Mouse (Mus musculus): ENCODE results near the gene D930048N14Rik. TPM values are rescaled to one million over a fixed set of nuclear protein-coding genes. Genes with fewer than 3 reads are reported as not detected.
"Not testable (repeated sequence)": the region's sequence is repeated elsewhere in the genome, so short reads cannot be mapped to it uniquely, and the experiment has no call there.

Gene D930048N14Rik
- total RNA-seq, 2 experiments from 2014 or later, result 1.2 to 1.3 TPM

DNA sequence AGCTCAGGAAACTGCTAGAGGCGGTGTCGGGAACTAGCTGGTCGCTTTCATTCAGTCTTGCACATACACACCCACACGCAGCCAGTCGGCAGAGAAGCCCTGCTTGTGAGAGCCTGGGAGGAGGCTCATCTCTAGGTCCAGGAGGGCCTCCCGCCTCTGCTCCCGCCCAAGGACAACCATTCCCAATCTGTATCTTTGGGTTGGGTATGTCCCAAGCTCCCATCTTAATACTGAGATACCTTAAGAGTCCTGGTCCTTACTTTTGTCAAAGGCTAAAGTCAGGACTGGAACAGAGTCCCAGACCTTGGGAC lies 910 bp upstream of the D930048N14Rik start:
- no peak for DNase-seq (ENCODE audit: extremely low spot score in 1 of 2, low spot score in 1 of 2)

DNA sequence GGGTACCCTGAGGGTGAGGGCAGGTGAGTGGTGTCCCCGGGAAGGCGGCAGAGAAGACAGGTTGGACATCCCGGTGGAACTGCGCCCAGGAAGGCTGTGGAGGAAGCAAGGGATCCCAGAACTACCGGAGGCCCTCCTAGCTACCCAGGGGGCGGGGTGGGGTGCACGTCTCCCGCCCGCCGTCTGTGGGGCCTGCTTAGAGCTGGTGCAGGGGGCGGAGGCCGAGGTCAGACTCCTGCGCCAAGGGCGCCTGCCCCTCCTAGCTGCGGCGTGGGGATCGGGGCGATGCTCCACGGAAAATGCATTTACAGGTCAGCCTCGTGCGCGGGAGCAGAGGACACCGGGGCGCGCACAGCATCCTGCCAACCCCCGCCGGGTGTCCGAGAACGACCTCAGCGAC lies 493 bp upstream of the D930048N14Rik start:
- DNase-seq (ENCODE audit: extremely low spot score in 1 of 2, low spot score in 1 of 2), result no peak

DNA sequence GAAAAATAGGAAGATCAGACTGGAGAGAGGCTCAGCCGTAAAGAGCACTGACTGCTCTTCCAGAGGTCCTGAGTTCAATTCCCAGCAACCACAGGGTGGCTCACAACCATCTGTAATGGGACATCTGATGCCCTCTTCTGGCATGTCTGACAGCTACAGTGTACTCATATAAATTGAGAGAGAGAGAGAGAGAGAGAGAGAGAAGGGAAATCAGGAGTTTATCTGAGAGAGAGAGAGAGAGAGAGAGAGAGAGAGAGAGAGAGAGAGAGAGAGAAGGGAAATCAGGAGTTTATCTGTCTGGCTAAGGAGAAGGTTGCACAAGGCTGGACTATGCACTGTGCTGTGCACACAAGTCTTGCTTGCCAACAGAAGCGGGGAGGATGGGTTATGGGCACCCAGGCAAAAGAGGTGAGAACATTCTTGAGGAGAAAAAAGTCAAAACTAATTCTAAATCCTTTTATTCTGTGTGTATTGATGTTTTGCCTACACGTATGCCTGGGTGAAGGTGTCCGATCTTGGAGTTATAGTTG lies 2.2 kb downstream of the D930048N14Rik start:
- no peak for DNase-seq (ENCODE audit: extremely low spot score in 1 of 2, low spot score in 1 of 2)

DNA sequence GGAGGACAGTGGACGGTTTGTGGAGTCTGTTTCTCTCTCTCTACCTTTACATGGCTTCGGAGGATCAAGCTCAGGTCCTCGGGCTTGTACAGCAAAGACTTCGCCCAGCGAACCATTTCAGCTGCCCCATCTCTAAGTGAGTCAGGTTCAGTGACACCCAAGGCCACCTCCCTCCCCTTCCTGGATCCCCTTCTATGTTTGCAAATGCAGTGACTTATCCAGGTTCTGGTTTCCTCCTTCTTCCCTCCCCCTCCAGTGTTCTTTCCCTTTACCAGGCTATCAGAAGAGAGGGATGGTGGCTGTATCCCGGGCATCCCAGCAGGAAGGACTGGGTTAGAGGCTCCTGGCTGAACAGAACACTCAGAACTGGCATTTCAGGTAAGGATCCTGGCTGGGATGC lies 3.0 kb downstream of the D930048N14Rik start:
- no peak for DNase-seq (ENCODE audit: extremely low spot score in 1 of 2, low spot score in 1 of 2)

DNA sequence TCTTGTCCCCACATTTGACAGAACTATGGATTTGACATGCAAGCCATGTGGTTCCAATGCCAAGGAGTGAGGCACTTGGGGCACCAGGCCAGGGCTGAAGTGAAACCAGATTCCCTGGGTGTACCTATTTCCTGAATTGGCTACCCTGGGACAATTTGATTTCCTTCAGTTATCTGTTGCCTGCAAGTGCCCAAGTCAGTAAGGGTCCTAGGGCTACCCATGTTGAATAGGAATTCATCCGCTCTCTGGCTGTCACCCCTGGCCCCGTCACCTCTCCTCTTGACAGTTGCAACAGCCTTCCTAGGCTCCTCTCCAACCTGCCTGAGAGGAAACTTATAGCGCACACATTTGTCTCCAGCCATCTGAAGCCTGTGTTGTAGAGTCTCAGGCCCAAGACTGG lies 4.1 kb downstream of the D930048N14Rik start:
- no peak for DNase-seq (ENCODE audit: extremely low spot score in 1 of 2, low spot score in 1 of 2)

DNA sequence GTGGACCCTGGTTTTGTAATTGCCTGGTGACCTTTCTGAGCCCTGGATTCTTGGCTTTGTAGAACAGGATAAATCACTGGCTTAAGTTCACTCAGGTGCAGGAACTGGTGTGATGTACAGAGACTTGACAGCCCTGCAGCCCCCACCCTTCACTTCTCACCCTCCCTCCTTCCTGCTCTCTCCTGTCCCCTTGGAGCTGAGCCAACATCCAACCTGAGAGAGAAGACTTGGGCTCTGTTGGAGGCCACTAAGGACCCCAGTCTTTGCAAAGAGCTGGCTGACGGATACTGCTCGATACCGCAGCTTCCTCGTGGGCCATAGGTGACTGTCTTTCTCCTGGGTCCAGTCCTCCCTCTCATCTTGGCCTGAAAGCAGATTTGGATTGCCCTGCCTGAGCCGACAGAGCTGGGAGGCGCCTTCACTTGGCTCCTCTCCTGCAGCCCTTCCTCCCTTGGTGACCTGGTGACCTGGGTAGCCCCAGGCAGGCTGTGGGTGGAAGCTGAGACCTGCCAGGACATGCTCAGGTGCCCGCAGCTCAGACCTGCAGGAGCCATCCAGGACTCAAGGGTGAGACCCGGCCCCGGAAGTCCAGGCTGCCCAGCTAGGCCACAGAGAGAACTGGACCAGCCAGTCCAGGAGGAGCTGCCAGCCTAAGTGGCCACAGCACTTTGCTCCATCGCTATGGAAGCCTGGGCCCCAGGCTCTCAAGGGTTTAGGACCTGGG lies 6.2 kb downstream of the D930048N14Rik start:
- DNase-seq (ENCODE audit: extremely low spot score in 1 of 2, low spot score in 1 of 2), result no peak

DNA sequence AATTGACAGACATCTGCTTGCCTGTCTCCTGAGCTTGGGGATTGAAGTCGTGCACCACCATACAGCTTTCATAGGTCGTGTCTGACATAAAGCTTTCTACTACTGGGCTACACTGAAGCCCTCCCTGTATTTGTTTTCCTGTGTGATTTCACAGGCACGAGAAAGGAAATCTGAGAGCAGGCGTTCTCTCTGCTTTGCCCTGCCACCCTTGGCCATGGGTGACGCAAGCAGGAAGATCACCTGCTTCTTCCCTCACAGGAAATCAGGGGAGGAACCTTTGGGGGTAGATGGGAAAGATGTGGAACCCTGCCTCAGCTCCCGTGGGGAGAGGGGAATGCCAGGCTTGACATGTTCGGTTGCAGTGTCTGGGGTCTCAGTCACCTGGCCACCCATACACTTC lies 7.5 kb downstream of the D930048N14Rik start:
- no peak for DNase-seq (ENCODE audit: extremely low spot score in 1 of 2, low spot score in 1 of 2)

DNA sequence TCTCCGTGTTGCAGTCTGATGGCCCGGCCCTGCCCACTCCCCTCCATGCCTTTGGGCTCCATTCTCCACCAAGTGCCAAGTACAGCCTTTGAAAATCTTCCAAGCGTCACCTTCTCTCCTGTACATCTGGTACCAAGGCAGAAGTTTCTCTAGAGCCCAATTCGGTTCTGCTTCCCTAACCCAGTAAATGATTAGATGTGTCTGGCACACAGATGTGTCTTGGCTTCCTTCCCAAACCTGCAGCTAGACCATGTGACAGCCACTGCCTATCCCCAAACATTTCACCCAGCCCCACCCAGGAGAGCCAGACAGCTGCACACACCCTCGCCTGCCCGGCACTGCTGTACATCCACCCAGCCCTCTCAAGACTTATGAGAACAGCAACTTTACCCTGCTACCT lies 8.0 kb downstream of the D930048N14Rik start:
- DNase-seq (ENCODE audit: extremely low spot score in 1 of 2, low spot score in 1 of 2), result no peak

DNA sequence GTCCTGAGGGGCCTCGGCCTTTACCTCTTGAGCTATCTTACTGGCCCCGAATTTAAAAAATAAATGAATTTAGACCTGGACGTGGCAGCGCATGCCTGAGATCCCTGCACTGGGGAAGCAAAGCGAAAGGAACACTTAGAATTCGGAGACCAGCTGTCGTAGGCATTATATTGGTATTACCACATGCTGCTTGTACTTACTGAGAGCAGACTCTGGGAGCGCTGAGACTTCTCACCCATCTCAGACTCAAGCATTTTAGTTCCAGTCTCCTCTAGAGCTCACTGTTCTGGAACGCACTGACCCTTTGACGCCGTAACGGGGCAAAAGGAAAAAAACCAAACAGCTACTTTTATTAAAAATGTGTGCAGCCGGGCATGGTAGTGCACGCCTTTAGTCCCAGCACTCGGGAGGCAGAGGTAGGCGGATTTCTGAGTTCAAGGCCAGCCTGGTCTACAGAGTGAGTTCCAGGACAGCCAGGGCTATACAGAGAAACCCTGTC lies 11.2 kb downstream of the D930048N14Rik start:
- DNase-seq (ENCODE audit: extremely low spot score in 1 of 2, low spot score in 1 of 2), result no peak

DNA sequence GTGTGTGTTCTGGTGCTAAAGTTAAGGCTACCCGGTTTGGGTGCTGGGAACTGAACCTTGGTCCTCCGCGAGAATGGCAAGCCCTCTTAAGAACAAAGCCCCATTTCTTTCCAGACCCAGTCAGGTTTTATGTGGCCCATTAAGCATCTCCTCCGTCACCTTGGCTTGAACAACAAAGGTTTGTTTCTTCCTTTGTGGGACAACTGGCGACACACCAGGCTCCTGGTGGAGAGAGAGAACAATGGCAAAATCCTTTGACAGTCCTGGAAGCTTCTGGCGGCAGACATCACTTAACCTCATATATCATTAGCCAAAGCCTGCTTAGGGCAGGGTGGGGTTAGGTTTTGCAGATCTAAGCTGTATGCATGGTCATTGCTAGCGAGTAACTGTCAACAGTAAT lies 11.9 kb downstream of the D930048N14Rik start:
- no peak for DNase-seq (ENCODE audit: extremely low spot score in 1 of 2, low spot score in 1 of 2)

DNA sequence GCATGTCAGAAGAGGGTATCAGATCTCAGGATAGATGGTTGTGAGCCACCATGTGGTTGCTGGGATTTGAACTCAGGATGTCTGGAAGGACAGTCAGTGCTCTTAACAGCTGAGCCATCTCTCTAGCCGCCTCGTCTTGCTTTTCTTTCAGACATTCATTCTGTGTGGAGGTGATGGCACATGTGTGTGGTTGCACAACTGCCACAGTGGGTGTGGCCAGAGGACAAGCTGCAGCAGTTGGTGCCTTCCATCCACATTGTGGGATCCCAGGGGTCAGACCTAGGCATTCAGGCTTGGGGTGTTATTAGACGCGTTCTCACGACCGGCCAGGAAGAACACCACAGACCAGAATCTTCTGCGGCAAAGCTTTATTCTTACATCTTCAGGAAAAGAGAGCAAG lies 14.0 kb downstream of the D930048N14Rik start:
- DNase-seq (ENCODE audit: extremely low spot score in 1 of 2, low spot score in 1 of 2), result not testable (repeated sequence)

DNA sequence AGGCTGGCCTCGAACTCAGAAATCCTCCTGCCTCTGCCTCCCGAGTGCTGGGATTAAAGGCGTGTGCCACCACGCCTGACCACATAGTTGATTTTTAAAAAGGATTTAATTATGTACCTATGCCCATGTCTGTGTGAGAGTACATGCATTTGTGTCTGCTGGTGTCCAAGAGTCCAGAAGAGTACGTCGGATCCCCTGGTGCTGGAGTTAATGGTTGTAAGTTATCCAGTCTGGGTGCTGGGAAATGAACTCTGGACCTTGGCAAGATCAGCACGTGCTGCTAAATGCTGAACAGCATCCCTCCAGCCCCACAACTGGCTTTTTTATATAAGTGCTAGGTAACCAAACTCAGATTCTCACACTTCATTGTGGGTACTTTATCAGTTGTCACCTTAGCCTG lies 20.1 kb downstream of the D930048N14Rik start:
- no peak for DNase-seq (ENCODE audit: extremely low spot score in 1 of 2, low spot score in 1 of 2)

DNA sequence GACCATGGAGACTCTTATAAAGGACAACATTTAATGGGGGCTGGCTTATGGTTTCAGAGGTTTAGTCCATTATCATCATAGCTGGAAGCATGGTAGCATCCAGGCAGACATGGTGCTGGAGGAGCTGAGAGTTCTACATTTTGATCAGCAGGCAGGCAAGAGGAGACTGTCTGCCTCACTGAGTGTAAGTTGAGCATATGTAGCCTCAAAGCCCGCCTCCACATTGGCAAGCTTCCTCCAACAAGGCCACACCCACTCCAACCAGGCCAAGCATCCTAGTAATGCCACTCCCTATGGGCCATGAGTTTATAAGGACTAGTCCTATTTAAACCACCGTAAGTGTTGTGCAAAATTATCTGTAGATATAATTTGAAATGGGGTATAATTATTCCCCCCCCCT lies 20.6 kb downstream of the D930048N14Rik start:
- DNase-seq (ENCODE audit: extremely low spot score in 1 of 2, low spot score in 1 of 2), result no peak

DNA sequence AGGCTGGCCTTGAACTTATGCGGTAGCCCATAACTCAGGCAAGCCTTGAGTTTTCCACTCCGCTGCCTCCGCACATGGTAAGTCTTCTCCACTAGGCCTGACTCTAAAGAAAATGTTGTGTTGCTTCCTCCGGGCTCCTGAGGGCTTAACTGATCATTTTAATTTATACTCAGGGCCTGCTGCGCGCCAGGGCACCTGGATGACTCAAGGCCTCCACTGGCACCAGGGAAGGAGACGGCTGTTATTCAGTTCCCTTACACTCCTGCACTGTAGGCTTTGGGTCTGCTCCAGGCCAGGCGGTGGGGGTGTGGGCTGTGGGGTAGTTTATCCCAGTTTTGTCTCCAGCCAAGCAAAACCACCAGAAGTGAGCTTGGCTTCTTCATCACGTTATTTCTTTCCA lies 22.5 kb downstream of the D930048N14Rik start:
- DNase-seq (ENCODE audit: extremely low spot score in 1 of 2, low spot score in 1 of 2), result no peak

DNA sequence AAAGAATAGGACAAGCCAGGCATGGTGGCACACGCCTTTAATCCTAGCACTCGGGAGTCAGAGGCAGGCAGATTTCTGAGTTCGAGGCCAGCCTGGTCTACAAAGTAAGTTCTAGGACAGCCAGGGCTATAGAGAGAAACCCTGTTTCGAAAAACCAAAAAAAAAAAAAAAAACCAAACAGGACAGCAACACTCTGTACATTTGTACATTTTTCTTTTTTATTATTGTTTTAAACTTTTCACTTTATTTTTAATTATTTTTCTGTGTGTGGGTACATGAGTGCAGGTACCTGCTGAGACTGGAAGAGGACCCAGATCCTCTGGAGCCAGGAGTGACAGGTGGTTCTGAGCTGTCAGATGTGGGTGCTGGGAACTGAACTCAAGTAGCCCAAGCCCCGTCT lies 24.6 kb downstream of the D930048N14Rik start:
- no peak for DNase-seq (ENCODE audit: extremely low spot score in 1 of 2, low spot score in 1 of 2)

DNA sequence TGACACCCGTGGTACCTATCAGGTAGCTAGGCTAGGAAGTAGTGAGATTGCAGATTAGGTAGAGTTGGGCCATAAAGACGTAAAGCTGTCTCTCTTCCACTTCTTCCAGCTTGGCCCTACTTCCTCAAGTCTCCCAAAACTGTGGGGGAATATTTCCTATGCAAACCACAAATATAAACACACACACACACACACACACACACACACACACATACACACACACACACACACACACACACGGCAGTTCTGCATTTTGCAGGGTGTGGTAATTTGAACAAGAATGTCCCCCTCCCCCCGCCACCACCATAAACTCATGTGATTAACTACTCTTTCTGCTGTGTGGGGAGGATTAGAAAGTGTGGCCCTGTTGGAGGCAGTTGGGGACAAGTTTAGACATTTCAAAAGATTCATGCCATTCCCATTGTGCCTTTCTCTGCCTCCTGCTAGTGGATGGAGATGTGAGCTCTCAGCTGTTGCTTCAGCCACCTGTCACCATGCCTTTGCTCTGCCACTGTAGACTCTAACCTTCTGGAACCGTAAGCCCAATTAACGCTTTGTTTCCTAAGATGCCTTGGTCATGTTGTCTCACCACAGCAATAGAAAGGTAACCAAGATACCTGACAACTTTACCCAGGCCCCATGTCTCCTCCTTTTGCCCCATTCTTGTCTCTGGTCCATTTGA lies 27.1 kb downstream of the D930048N14Rik start:
- DNase-seq (ENCODE audit: extremely low spot score in 1 of 2, low spot score in 1 of 2), result no peak

DNA sequence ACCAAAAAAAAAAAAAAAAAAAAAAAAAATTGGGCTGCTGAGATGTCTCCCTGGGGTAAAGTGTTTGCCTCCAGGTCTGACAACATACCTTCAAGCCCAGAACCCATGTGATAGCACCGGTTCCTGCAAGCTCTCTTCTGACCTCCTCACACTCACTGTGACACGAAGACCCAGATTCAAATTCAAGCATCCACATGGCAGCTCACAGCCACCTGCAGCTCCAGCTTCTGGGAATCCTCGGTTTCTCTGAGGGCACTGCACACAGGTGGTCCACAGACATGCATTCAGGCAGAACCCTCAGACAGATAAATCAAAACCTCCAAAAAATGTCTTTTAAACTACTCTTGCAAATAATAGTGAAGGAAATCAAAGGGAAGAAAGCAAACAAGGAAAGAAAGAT lies 28.7 kb downstream of the D930048N14Rik start:
- DNase-seq (ENCODE audit: extremely low spot score in 1 of 2, low spot score in 1 of 2), result no peak

DNA sequence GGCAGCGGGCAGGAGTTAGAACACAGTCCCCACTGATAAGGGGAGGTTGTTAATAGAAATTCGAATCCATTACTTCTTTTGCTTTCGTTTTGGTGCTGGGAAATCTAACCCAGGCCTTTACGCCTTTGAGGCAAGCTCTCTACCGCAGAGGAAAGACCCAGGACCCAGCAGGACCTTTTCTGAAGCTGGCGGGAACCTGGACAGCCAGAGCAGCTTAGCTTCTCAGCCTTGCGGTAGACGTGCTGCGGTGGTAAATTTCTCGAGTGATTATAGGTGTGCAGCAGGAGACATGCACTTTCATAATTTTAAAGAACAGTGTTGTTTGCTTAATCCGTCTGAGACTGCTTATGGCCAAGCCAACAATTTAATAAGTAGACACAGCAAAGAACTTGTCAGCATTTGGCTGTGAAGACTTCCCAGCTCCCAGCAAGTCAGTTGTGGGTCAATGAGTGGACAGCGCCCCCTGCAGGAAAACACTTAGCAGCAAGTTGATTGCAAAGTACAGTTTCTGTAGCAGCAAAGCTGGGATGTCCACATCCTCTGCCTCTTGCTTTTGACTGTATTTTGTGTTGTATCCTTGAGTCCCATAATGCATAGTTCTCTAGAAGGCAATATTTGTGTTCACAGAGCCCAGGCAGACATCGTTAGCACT lies 30.7 kb downstream of the D930048N14Rik start:
- DNase-seq (ENCODE audit: extremely low spot score in 1 of 2, low spot score in 1 of 2), result peak; percentile 77 to 98

DNA sequence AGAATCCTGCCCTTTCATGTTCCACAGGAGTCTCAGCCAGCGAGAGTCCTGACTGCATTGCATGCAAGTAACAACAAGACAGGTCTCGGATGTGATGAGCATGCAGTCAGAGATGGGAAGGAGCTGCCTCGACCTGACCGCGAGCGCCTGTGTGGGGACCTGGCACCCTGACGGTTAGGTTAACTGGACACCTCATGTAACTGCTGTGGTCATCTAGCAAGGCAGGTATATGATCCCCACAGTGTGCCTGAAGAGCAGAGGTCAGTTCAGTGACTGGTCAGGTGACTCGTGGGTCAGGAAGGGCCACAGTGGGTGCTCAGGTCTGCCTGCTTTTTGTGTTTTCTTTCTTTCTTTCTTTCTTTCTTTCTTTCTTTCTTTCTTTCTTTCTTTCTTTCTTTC lies 31.2 kb downstream of the D930048N14Rik start:
- no peak for DNase-seq (ENCODE audit: extremely low spot score in 1 of 2, low spot score in 1 of 2)

DNA sequence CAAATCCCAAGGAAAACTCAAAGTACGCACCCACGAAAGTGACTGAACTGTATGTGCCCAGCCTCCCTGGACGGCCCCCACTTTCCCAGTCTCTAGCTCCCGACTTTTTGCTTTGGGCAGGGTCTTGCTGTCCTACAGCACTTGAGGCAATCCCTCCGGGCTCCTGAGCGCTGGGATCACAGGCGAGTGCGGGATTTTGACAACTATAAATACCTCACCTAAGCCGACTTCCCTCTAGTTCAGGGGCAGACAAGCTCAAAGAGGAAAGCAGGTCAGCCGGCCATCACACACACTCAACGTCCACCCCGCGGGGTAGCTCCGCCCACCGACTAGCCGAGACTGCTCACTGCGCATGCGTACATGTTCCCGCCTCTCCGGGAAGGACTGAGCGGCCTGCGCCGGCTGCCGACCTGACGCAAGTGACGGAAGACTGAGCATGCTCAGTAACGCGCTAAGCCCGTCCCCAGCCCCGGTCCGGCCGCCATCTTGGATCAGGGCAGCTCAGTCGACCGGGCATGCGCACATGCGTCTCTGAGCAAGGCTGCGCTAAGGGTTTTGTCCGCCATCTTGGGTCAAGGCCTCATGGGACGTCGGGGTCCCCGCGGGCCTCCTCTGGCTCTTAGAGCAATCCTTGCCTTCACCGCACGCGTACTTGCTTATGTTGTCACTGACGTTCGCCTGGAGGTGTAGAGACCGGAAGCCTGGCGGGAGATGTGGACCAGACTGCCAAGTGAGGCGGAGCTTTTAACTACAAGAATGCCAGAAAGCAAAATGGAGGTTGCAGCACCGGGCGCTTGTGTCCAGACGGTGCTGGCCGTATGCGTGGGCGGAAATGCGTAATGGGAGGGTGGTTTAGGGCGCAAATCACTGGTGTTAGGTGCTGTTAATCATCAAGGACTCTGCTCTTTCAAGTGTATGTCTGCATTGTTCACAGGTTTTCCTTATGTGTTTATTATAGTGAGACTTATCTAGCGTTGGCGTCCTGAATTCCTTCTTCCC lies 37.9 kb downstream of the D930048N14Rik start, which contains the start of gene 0610009B22Rik:
TSS of gene 0610009B22Rik (minus strand) at position 545 of the 999 bp plus-strand sequence.
- peak; percentile 96 to 99 for DNase-seq (ENCODE audit: extremely low spot score in 1 of 2, low spot score in 1 of 2)

All from layer of hippocampus, postnatal 25 days (tissue).